Mouse (Mus musculus) macrophage (primary cell): ENCODE results near the gene Pafah1b3. TPM values are rescaled to one million over a fixed set of nuclear protein-coding genes. Genes with fewer than 3 reads are reported as not detected.
"Not testable (repeated sequence)": the region's sequence is repeated elsewhere in the genome, so short reads cannot be mapped to it uniquely, and the experiment has no call there.

Experiments used
- H3K27ac ChIP-seq: fragments of 350-480 bp; formaldehyde crosslinking; 2 replicates; pipeline ENCODE4 v1.9.0; 2021
- H3K36me3 ChIP-seq: fragments of 350-480 bp; formaldehyde crosslinking; 2 replicates; pipeline ENCODE4 v1.9.0; 2021; ENCODE audit errors: inconsistent target
- H3K4me3 ChIP-seq: fragments of 350-480 bp; formaldehyde crosslinking; 2 replicates; pipeline ENCODE4 v1.9.0; 2021; ENCODE audit errors: inconsistent target
- H3K79me2 ChIP-seq: fragments of 350-480 bp; formaldehyde crosslinking; 2 replicates; pipeline ENCODE4 v1.9.0; 2021; ENCODE audit errors: inconsistent target
- WGBS: methylation state at CpG from one replicate; pipeline ENCODE4 v1.1.7; 2026; ENCODE audit warnings: inconsistent platforms; ENCODE audit not compliant: missing documents; 5-methylcytosine and 5-hydroxymethylcytosine counted together
- polyA plus RNA-seq: library from polyadenylated mRNA; stranded (reverse); fragments of 250-400 nt; gene quantifications from 3 replicates; pipeline ENCODE4 v1.2.4, GENCODE M21; 2018; ENCODE audit warnings: inconsistent platforms
- total RNA-seq, 78 experiments: library from RNA; depleted of rRNA; stranded (reverse); fragments of 250-400 nt; gene quantifications; 1 replicate in 9 of 78; 2 replicates in 24 of 78; 3 replicates in 43 of 78; 4 replicates in 2 of 78; pipeline ENCODE4 v1.2.4; 2018; ENCODE audit warnings: inconsistent platforms in 56 of 78

Pafah1b3 gene
- 10 to 100 TPM in 2 of 26 experiments, 1 to 10 TPM in 19, not detected in 5; 1.0 to 11.2 (median 4.6) TPM for total RNA-seq (2018; cell fraction: chromatin; rRNA removed)
- 10 to 100 TPM in 13 of 26 experiments, 1 to 10 TPM in 13; 5.4 to 18.3 (median 9.4) TPM for total RNA-seq (2018; cell fraction: cytosol; rRNA removed)
- 1 to 10 TPM in 25 of 26 experiments, not detected in 1; 1.3 to 9.4 (median 3.4) TPM for total RNA-seq (2018; cell fraction: nucleus; rRNA removed)
- polyA plus RNA-seq: 7.4 to 20.7 TPM (median 14.3 TPM) in 3 replicates

DNA sequence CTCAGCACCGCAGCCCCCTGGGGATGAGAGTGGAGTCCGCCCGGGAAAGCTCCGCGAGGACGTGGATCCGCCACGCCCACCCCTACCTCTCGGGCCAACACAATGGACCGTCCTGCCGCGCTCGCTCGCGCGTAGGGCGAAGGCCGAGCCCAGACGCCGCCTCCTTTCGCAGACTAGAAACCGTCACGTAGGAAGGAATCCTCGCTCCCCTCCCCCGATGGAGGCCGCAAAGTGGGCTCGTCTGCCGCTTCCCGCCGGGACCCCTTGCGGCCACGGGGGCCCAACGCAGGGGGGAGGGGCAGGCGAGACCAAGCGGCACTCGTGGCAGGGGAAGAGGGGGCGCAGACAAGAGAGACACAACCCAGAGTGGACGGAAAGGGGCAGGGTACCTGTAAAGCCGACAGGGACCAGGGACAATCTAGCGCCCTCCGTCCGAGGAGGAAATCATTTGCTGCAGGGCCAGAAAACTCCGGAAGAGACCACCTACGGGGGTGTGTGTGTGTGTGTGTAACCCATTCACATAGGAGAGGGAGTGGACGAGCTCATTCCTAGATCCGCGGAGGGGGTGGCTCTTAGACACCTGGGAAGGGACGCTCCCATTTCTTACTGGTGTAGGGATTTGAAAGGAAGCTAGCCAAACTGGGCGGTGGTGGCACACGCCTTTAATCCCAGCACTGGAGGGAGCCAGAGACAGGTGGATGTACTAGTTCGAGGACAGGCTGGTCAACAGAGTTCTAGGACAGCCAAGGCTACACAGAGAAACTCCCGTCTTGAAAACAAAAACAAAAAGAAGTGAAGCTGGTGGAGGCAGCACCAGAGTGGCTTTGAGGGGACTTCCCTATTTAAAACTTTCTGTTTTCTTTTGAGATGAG is at the start of gene Pafah1b3:
TSS of gene Pafah1b3 (minus strand) at position 533 of the 872 bp plus-strand sequence.
- Histone ChIP-seq H3K27ac (peak within 1 kb of the TSS; percentile 52), H3K4me3 (peak within 1 kb of the TSS; percentile 52), H3K36me3 (peaks cover 11% of the 10 kb centered on the region; the same call in 1 of the 2 replicates), H3K79me2 (no peaks in the 10 kb centered on the region)
- WGBS: 2% methylated on average over 52 of the region's 52 CpGs

DNA sequence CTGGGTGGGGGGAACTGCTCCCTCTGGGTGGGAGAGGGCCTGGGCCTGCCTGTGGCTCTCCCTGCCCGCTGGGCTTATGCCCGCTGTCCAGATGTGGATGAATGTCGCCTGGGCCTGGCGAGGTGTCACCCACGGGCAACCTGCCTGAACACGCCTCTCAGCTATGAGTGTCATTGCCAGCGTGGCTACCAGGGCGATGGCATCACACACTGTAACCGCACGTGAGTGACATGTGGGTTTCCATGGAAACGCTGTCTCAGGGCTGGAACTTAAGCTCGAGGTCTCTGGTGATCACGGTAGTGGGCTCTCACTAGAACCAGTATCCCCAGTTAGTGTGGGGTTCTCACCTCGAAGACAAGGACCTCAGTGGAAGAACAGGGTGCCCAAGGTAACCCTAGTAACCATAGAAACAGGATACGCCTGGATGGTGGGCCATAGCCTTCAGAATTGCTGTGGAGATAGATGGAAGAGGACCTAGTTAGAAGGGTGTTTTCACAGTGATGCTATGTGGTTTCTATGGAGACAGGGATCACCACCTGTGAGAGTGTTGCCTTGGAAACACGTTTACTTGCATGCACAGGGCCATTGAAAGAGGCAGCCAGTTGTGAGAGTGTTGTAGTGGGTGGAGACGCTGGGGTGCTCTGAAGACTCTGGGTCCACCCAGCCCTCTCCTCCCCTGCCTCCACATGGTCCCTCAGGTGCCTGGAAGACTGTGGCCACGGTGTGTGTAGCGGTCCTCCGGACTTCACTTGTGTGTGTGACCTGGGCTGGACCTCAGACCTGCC is 43.4 kb upstream of the Pafah1b3 start:
- no peaks in the 10 kb centered on the region for H3K79me2 ChIP-seq
- WGBS: 91% methylated on average over 18 of the region's 20 CpGs
- H3K4me3 ChIP-seq: no peak overlapping the region
- no peaks in the 10 kb centered on the region for H3K36me3 ChIP-seq
- no peak overlapping the region for H3K27ac ChIP-seq

DNA sequence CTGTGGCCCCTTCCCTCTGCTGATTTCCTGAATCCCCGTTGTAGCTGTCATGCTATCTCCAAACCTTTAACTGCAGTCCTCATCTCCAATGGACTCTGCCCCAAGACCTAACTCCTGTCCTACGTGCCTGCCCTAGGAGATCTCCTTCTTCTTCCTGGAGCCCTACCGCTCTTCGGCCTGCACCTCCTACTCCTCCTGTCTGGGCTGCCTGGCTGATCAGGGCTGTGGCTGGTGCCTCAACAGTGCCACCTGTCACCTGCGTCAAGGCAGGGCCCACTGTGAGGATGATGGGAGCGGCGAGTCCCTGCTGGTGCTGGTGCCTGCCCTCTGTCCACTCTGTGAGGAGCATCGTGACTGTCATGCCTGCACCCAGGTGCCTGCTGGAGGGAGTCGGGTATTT is 41.5 kb upstream of the Pafah1b3 start:
- Histone ChIP-seq H3K27ac (no peak overlapping the region), H3K79me2 (no peaks in the 10 kb centered on the region), H3K36me3 (no peaks in the 10 kb centered on the region), H3K4me3 (no peak overlapping the region)
- WGBS: 96% methylated on average over 9 of the region's 9 CpGs

DNA sequence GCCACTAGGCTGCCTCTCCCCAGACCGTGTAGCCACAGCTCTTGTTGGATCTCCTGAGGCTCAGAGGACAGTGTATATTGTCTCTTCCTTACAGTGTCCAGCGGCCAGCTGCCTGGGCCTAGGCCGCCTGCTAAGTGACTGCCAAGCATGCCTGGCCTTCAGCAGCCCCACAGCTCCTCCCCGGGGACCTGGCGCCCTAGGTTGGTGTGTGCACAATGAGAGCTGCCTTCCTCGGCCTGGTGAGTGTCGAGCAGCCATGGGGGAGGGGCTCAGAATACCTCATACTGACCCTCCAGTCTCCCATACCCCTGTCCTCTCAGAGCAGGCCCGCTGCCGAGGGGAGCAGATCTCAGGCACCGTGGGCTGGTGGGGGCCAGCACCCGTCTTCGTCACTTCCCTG is 36.7 kb upstream of the Pafah1b3 start:
- Histone ChIP-seq H3K79me2 (no peaks in the 10 kb centered on the region), H3K36me3 (peaks cover 16% of the 10 kb centered on the region), H3K27ac (no peak overlapping the region), H3K4me3 (no peak overlapping the region)
- 100% methylated on average over 10 of the region's 12 CpGs for WGBS

DNA sequence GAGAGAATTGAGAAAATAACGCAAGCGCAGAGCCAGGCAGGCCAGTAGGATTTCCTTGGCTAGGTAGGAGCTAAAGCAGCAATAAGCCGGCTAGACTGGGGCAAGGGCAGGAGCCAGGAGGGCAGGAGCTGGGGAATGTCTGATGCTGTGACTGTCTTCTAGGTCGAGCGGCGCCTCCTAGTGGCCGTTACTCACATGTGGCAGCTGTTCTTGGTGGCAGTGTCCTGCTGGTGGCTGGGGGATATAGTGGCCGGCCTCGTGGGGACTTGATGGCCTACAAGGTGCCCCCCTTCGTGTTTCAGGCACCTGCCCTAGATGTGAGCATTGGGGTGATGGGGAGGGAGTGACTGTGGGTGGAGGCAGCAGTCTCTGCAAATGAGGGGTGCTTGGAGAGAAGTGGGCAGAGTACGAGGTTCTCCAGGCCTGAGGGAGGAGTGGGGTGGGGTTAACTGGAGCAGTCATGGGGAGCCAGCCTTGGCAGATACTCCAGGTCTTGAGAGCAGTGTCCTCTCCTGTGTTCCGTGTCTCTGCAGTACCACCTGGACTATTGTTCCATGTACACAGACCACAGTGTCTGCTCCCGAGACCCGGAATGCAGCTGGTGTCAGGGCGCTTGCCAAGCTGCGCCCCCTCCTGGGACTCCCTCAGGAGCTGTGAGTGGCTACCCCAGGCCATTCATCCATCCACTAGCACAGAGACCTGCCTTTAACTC is 36.0 kb upstream of the Pafah1b3 start:
- H3K36me3 ChIP-seq: peaks cover 16% of the 10 kb centered on the region
- H3K79me2 ChIP-seq: no peaks in the 10 kb centered on the region
- WGBS: 60% methylated on average over 16 of the region's 16 CpGs
- no peak overlapping the region for H3K27ac ChIP-seq
- H3K4me3 ChIP-seq: no peak overlapping the region

DNA sequence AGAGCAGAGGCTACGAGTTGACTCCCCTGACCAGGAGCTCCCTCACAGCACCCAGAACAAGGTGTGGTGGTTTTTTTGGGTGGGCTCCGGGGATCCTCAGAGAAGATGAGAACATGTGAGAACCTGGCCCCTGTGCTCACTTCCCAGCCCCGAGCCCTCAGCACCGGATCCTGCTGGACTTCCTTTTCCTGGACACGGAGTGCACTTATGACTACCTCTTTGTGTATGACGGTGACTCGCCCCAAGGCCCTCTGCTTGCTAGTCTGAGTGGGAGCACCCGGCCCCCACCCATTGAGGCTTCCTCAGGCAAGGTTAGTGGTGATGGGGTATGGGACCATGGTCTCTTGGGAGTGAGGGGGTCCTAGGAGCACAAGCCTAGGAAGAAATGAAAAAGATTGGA is 28.4 kb upstream of the Pafah1b3 start:
- WGBS: 58% methylated on average over 8 of the region's 8 CpGs
- H3K36me3 ChIP-seq: peaks cover 13% of the 10 kb centered on the region
- no peak overlapping the region for H3K4me3 ChIP-seq
- H3K79me2 ChIP-seq: no peaks in the 10 kb centered on the region
- no peak overlapping the region for H3K27ac ChIP-seq

DNA sequence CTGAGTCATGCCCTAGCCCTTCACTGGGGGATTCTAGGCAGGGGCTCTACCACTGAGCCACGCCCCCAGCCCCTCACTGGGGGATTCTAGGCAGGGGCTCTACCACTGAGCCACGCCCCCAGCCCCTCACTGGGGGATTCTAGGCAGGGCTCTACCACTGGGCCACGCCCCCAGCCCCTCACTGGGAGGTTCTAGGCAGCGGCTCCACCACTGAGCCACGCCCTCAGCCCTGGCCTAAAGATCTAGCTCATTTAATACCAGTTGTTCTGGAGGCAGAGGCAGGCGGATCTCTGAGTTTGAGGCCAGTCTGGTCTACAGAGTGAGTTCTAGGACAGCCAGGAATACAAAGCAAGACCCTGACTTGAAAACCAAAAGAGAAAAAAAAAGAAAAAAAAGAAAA is 27.6 kb upstream of the Pafah1b3 start:
- not testable (repeated sequence) for H3K4me3 ChIP-seq, H3K36me3 ChIP-seq, H3K79me2 ChIP-seq, H3K27ac ChIP-seq
- 86% methylated on average over 5 of the region's 6 CpGs for WGBS

DNA sequence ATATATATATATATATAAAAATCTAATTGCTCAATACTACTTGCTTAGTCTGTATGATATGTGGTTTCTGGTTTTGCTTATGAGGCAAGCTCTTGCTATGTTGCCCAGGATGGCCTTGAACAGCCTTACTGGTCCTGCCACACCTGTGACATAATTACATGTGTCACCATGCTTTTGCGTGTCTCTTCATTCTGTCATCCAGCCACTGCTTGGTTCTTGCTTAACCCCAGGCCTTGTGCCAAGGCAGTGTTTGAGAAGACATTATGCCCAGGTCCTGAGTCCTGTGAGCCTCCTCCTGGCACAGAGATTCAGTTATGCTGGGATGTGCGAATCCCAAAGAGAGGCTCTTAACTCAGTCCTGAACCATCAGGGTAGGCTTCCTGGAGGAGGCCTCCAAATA is 25.4 kb upstream of the Pafah1b3 start:
- Histone ChIP-seq H3K79me2 (no peaks in the 10 kb centered on the region), H3K27ac (no peak overlapping the region), H3K36me3 (no peaks in the 10 kb centered on the region), H3K4me3 (no peak overlapping the region)
- WGBS: 96% methylated on average over 2 of the region's 2 CpGs

DNA sequence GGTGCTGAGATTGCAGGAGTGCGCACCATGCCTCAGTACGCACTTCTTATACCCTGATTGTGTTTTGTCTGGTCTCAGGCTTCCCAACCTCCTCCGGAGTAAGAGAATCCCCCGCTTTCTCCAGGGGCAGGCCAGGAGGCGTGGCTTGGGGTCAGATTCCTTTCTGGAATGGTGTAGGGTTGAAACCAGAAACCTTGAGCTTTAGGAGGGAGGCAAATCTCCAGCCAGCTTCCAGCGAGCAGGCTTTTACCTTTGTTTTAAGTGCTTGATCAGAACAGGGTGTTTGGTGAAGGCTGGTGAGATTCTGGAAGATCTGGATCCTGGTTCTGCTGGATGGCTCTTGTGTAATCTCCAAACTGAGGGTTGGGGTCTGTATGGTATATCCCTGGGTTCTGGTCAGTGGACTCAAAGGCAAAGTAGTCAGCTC is 24.3 kb upstream of the Pafah1b3 start:
- Histone ChIP-seq H3K4me3 (no peak overlapping the region), H3K79me2 (no peaks in the 10 kb centered on the region), H3K36me3 (no peaks in the 10 kb centered on the region), H3K27ac (no peak overlapping the region)
- 89% methylated on average over 6 of the region's 6 CpGs for WGBS

DNA sequence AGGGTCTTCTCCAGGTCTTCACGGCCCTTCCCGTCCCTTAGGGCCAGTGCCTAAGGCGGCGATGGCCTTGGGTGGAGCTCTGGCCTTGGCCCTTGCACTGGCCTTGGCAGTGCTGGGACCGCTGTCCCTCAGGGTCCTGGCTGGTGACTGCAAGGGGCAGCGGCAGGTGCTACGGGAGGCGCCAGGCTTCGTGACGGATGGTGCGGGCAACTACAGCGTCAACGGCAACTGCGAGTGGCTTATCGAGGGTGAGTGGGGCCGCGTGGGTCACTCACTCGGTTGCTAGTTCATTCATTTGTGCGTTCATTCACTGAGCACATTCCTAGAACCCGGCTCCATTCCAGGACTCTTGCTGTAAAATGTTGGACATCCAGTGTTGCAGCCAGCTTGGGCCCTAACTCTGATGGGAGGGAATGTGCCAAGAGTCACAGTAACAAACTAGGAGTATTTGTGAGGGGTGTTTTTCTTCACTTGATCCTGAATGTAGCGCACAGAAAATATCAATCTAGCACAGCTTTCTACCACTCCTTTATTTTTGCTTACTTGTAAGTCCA is 19.7 kb upstream of the Pafah1b3 start:
- Histone ChIP-seq H3K79me2 (no peaks in the 10 kb centered on the region), H3K27ac (no peak overlapping the region), H3K36me3 (no peaks in the 10 kb centered on the region), H3K4me3 (peak overlapping the region; percentile 54)
- 83% methylated on average over 21 of the region's 21 CpGs for WGBS

DNA sequence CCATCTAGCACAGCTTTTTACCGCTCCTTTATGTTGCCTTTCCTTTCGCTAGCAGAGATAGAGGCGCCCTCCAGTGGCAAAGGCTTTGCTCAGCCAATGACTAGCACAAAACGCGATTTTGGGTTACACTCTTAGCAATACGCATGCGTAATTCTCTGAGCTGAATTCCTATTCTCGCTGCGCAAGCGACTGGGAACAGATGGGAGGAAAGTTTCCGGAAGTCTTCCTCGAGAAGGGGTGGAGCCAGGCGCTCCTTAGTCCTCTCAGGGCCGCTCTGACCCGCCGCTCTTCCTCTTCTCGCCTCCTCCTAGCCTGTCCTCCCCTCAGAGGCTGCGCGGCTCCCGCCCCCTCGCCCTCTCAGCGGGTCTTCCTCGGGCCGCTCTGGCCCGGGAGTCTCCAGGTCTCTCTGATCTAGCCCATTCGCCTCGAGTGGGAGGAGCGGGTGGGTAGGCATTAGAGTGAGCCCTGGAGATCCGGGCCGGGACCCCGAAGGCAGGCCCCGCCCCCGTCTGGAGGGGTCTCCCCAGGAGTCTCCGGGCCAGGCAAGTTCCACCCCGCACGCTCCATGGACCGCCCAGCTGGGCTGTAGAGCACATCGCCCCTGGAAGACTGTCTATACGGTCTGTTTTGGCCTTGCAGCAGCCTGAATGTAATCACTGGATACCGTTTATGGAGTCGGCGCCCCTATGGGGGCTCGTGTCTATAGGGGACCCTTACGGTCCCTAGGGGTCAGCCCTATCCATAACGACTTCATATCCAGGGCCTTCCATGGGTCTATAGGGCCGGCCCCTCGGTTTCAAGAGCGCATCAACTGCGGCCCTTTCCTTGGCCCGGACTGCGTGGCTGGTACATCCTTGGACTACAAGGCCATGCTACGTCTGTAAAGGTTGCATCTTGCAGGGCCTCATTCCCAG is 19.0 kb upstream of the Pafah1b3 start, which contains the start of gene Megf8:
TSS of gene Megf8 (plus strand) at position 633 of the 914 bp plus-strand sequence.
- H3K79me2 ChIP-seq: no peaks in the 10 kb centered on the region
- H3K36me3 ChIP-seq: no peaks in the 10 kb centered on the region
- WGBS: 12% methylated on average over 52 of the region's 52 CpGs
- peak within 1 kb of the TSS; percentile 54 for H3K4me3 ChIP-seq
- peak within 1 kb of the TSS; percentile 24; the same call in 1 of the 2 replicates for H3K27ac ChIP-seq

DNA sequence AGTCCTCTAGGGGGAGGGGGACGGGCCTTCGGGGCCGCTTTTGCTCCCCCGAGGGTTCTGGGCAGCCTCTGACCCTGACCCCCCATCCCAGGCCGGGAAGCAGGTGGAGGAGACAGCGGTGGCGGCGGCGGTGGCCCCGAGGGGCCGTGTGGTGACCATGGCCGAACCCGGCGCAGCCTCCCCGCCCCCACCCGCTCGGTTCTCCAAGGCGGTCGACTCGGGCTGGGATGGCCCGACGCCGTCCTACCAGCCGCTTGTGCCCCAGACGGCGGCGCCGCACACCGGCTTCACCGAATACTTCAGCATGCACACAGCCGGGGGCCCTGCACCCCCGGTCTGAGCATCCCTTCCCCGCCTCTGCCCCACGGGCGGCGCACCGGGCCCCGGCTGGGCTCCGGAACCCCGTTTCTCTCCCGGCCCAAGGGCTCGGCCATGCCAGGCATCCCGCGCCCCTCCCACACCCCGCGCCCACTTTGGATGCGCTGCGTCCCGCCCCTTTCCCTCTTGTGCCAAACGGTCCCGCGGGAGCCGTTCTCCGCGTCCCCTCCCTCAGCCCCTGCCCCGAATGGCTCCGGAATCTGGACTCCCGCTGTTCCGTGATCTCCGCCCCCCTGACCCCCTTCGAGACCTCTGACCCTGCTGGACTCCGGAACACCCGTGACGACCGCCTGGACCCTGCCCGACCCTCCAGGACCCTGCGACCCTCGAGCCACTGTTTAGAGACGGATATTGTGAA is 17.7 kb upstream of the Pafah1b3 start:
- 2% methylated on average over 67 of the region's 69 CpGs for WGBS
- no peak overlapping the region for H3K4me3 ChIP-seq
- H3K79me2 ChIP-seq: no peaks in the 10 kb centered on the region
- H3K36me3 ChIP-seq: no peaks in the 10 kb centered on the region
- no peak overlapping the region for H3K27ac ChIP-seq
